Mouse (Mus musculus) heart, embryonic 11.5 days (tissue): Measurements from ENCODE around the gene Tmem88. TPM values are rescaled to one million over a fixed set of nuclear protein-coding genes. Genes with fewer than 3 reads are reported as not detected.

Experiments
- ATAC-seq: fragments of 200-750 bp; cut with Nextera tagmentation; replicated peaks from 2 replicates; pipeline ENCODE4 v1.8.0; 2017; ENCODE audit warnings: moderate library complexity; ENCODE audit not compliant: insufficient number of reproducible peaks, low FRiP score, low TSS enrichment
- H3K27ac ChIP-seq: fragments of 300-500 bp; sonication (generic); 2 replicates; pipeline ENCODE4 v1.5.1; 2014; ENCODE audit warnings: mild to moderate bottlenecking, low read depth, low read length
- H3K27me3 ChIP-seq: fragments of 300-500 bp; sonication (generic); 2 replicates; pipeline ENCODE4 v1.6.1; 2014; ENCODE audit warnings: mild to moderate bottlenecking, low read length, mixed read lengths; ENCODE audit not compliant: control insufficient read depth, insufficient read depth
- H3K36me3 ChIP-seq: fragments of 300-500 bp; sonication (generic); 2 replicates; pipeline ENCODE4 v1.6.1; 2014; ENCODE audit warnings: mild to moderate bottlenecking, low read length, moderate library complexity, mixed read lengths; ENCODE audit not compliant: control insufficient read depth, insufficient read depth
- H3K4me1 ChIP-seq: fragments of 300-500 bp; sonication (generic); 2 replicates; pipeline ENCODE4 v1.6.1; 2014; ENCODE audit warnings: low read length; ENCODE audit not compliant: control insufficient read depth, insufficient read depth
- H3K4me2 ChIP-seq: fragments of 300-500 bp; sonication (generic); 2 replicates; pipeline ENCODE4 v1.6.1; 2014; ENCODE audit warnings: mild to moderate bottlenecking, moderate library complexity
- H3K4me3 ChIP-seq: fragments of 300-500 bp; sonication (generic); 2 replicates; pipeline ENCODE4 v1.5.1; 2014; ENCODE audit warnings: low read depth, low read length
- H3K9ac ChIP-seq: fragments of 300-500 bp; sonication (generic); 2 replicates; pipeline ENCODE4 v1.6.1; 2014; ENCODE audit warnings: mild to moderate bottlenecking, low read depth, low read length, moderate library complexity
- H3K9me3 ChIP-seq: fragments of 300-500 bp; sonication (generic); replicated peaks from 2 replicates; pipeline ENCODE4 v1.6.1; 2016; ENCODE audit warnings: low read length; ENCODE audit not compliant: control insufficient read depth
- WGBS: fragments of 180-500 bp; shearing (Covaris S2); extraction: QIAGEN DNeasy Blood & Tissue Kit; methylation state at CpG from one replicate; pipeline ENCODE4 v1.1.7; 2014; ENCODE audit not compliant: insufficient replicate concordance; 5-methylcytosine and 5-hydroxymethylcytosine counted together
- polyA plus RNA-seq: library from polyadenylated mRNA; unstranded; fragments of >200 nt; fragmentation: Nextera tagmentation; extraction: Ambion mirVana; gene quantifications from 2 replicates; pipeline ENCODE4 v1.2.1, GENCODE M21; 2014

Gene Tmem88
- 30.5 and 31.7 TPM in 2 replicates for polyA plus RNA-seq

- peak within 1 kb of the TSS; percentile 86 for H3K9ac ChIP-seq
- peaks cover 43% of the 10 kb centered on the region for H3K4me1 ChIP-seq
- H3K27me3 ChIP-seq: no peaks in the 10 kb centered on the region
- ATAC-seq: peak; percentile 25; the same call in 1 of the 2 replicates
- WGBS: 1% methylated on average over 16 of the region's 16 CpGs
- no peaks in the 10 kb centered on the region for H3K9me3 ChIP-seq
- peak within 1 kb of the TSS; percentile 81 for H3K4me2 ChIP-seq
- peak within 1 kb of the TSS; percentile 89 for H3K27ac ChIP-seq
- peak within 1 kb of the TSS; percentile 59 for H3K4me3 ChIP-seq
- H3K36me3 ChIP-seq: peaks cover 23% of the 10 kb centered on the region
These were observed at the start of gene Tmem88 for GRCm38 (mm10) chr11:69398059-69398458. TSS of gene Tmem88 (minus strand) at chr11:69398234.

DNA sequence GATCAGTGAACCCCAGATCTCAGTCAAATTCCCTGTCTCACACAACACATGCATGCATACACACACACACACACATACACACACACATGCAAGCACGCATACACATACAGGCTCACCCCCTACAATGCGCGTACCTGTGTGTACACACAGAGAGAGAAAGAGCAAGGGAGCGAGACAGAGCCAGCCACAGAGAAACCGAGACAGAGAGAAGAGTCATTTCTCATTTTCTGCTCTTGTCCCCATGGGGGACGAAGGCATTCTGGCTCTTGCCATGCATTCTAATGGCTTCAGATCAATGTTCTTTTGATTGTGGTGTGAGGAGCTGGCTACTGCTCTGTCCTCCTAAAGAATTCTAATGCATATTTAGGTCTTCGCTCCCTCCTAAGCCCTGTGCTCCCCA is 49.3 kb upstream of the Tmem88 start:
- Histone ChIP-seq H3K4me2 (no peak overlapping the region), H3K9me3 (no peaks in the 10 kb centered on the region), H3K9ac (no peak overlapping the region), H3K27me3 (no peaks in the 10 kb centered on the region), H3K27ac (no peak overlapping the region), H3K36me3 (no peaks in the 10 kb centered on the region), H3K4me3 (no peak overlapping the region), H3K4me1 (peaks cover 7% of the 10 kb centered on the region)
- WGBS: 82% methylated on average over 7 of the region's 7 CpGs
- no peak for ATAC-seq

DNA sequence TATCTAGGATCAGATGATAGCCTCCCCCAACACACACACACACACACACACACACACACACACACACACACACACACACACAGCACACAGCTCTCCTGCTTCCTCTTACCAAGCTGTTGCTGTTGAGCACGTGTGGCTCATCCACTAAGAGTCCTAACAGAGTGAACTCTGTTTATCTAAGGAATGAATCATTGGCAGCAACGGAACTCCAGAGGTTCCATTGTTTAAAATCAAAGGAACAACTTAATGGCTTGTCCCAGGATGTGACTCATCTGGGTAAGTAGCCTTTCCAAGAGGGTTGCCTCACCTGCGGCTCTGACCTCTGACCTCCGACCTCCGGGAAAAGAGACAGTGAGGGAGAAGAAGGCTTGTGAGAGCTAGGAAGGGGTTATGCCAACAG is 45.3 kb upstream of the Tmem88 start:
- ATAC-seq: no peak
- Histone ChIP-seq H3K27ac (no peak overlapping the region), H3K4me2 (no peak overlapping the region), H3K4me3 (no peak overlapping the region), H3K9ac (no peak overlapping the region), H3K4me1 (peaks cover 7% of the 10 kb centered on the region), H3K27me3 (no peaks in the 10 kb centered on the region), H3K36me3 (no peaks in the 10 kb centered on the region), H3K9me3 (no peaks in the 10 kb centered on the region)
- WGBS: 29% methylated on average over 5 of the region's 5 CpGs

GRCm38 (mm10) chr11:69437291-69437690 is 39.3 kb upstream of the Tmem88 start:
- ATAC-seq: no peak
- H3K27me3 ChIP-seq: peaks cover 7% of the 10 kb centered on the region
- no peak overlapping the region for H3K4me2 ChIP-seq
- no peaks in the 10 kb centered on the region for H3K9me3 ChIP-seq
- H3K27ac ChIP-seq: no peak overlapping the region
- H3K36me3 ChIP-seq: no peaks in the 10 kb centered on the region
- H3K4me3 ChIP-seq: no peak overlapping the region
- WGBS: 19% methylated on average over 3 of the region's 3 CpGs
- no peak overlapping the region for H3K9ac ChIP-seq
- peaks cover 11% of the 10 kb centered on the region for H3K4me1 ChIP-seq

- Histone ChIP-seq H3K36me3 (no peaks in the 10 kb centered on the region), H3K9ac (no peak overlapping the region), H3K27me3 (peaks cover 7% of the 10 kb centered on the region), H3K4me3 (no peak overlapping the region), H3K27ac (no peak overlapping the region; the same call in 1 of the 2 replicates), H3K9me3 (no peaks in the 10 kb centered on the region), H3K4me2 (no peak overlapping the region), H3K4me1 (peaks cover 13% of the 10 kb centered on the region)
- 52% methylated on average over 6 of the region's 6 CpGs for WGBS
- ATAC-seq: no peak
These were observed 35.2 kb upstream of the Tmem88 start for GRCm38 (mm10) chr11:69433189-69433588.

DNA sequence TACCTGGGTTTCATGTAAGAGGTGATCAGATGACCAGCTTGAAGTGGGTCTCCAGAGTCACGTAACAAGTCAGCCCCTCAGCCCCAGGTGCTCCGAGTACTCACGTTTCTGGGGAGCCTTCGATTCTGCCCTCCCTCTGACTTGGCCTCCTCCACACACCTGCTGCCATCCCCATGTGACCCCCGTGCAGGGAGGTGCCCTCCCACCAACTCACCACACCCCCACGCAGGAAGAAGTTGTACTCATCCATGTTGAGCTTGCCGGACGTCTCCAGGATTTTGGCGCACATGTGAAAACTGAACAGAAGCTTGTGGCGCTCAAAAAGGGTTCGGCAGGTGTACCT is 34.6 kb upstream of the Tmem88 start:
- peaks cover 13% of the 10 kb centered on the region for H3K4me1 ChIP-seq
- H3K9ac ChIP-seq: no peak overlapping the region
- H3K4me3 ChIP-seq: no peak overlapping the region
- no peak for ATAC-seq
- no peaks in the 10 kb centered on the region for H3K36me3 ChIP-seq
- no peak overlapping the region for H3K4me2 ChIP-seq
- H3K9me3 ChIP-seq: no peaks in the 10 kb centered on the region
- H3K27me3 ChIP-seq: peaks cover 7% of the 10 kb centered on the region
- H3K27ac ChIP-seq: no peak overlapping the region
- WGBS: 68% methylated on average over 11 of the region's 11 CpGs

GRCm38 (mm10) chr11:69431829-69432639 is 34.0 kb upstream of the Tmem88 start:
- no peak for ATAC-seq
- 41% methylated on average over 11 of the region's 11 CpGs for WGBS
- H3K27ac ChIP-seq: no peak overlapping the region
- no peak overlapping the region for H3K4me2 ChIP-seq
- no peaks in the 10 kb centered on the region for H3K36me3 ChIP-seq
- no peaks in the 10 kb centered on the region for H3K9me3 ChIP-seq
- H3K4me1 ChIP-seq: peaks cover 10% of the 10 kb centered on the region
- H3K9ac ChIP-seq: no peak overlapping the region
- peaks cover 7% of the 10 kb centered on the region for H3K27me3 ChIP-seq
- H3K4me3 ChIP-seq: no peak overlapping the region

DNA sequence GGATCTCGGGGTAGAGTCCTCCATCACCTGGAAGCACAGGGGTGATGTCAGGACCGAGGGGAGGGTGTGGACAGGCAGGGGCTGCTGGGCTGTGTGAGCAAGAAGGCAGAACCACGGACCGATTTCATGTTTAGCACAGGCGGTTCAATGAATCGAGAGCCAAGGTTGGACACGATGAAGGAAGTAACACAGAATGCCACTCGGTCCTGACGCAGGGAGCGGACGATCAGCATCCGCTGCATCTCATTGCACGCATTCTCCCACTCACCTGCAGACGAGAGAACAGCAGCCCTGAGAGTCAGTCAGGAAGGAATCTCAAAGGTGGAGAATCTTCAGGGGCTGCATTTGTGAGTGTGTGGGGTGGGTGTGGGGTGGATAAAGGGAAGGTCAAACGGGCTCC is 32.6 kb upstream of the Tmem88 start:
- peaks cover 7% of the 10 kb centered on the region for H3K27me3 ChIP-seq
- H3K4me2 ChIP-seq: no peak overlapping the region
- H3K4me3 ChIP-seq: no peak overlapping the region
- no peaks in the 10 kb centered on the region for H3K36me3 ChIP-seq
- 77% methylated on average over 15 of the region's 15 CpGs for WGBS
- H3K27ac ChIP-seq: no peak overlapping the region
- H3K9ac ChIP-seq: no peak overlapping the region
- H3K9me3 ChIP-seq: no peaks in the 10 kb centered on the region
- no peak for ATAC-seq
- H3K4me1 ChIP-seq: peaks cover 9% of the 10 kb centered on the region; the same call in 1 of the 2 replicates

GRCm38 (mm10) chr11:69429313-69429712 is 31.3 kb upstream of the Tmem88 start:
- WGBS: 40% methylated on average over 2 of the region's 2 CpGs
- Histone ChIP-seq H3K27me3 (peaks cover 7% of the 10 kb centered on the region), H3K4me2 (0 out of 2 replicates have a peak overlapping the region, but pooled peaks have one; percentile 6), H3K27ac (no peak overlapping the region), H3K4me3 (no peak overlapping the region), H3K4me1 (peaks cover 9% of the 10 kb centered on the region; the same call in 1 of the 2 replicates), H3K9ac (no peak overlapping the region), H3K36me3 (no peaks in the 10 kb centered on the region), H3K9me3 (no peaks in the 10 kb centered on the region)
- no peak for ATAC-seq
